Mouse (Mus musculus): ENCODE results near the gene Igfbp7. TPM values are rescaled to one million over a fixed set of nuclear protein-coding genes. Genes with fewer than 3 reads are reported as not detected.

The Igfbp7 gene
- polyA plus RNA-seq, 1 experiment from 2014 or later, result 107 TPM

DNA sequence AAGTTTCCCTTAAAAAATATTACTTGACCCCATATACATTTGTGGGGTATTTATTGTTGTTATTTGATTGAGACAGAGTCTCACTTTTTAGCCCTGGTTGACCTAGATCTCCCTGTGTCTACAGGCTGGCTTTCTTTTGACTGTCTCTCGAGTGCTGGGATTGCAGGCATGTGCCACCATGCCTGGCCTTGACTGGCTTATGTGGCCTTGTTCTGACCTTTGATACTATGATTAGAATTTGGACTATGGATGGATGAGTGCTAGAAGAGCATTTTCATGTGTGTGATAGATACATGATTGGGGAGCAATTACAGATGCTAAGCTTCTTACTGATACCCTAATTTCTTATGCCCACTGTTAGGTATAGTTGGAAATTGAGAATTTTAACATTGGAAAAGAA is 82.9 kb downstream of the Igfbp7 start:
- H3K9me3 ChIP-seq (replicated peaks), result no peaks in the 10 kb centered on the region
- 78% methylated on average over 1 of the region's 1 CpGs for WGBS

DNA sequence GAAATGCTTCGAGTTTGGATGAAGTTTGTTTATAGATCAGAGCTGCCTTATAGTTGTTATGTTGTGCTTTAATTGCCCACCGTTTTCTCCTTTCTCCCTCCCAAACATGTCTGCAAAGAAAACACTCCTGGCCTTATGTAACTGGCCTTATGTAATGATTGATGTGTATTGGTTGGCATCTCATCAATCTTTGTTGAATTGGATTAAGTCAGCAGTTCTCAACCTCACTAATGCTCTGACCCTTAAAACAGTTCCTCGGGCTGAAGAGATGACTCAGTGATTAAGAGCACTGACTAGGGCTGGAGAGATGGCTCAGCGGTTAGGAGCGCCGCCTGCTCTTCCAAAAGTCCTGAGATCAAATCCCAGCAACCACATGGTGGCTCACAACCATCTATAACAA is 92.9 kb downstream of the Igfbp7 start:
- H3K9me3 ChIP-seq (replicated peaks), result no peaks in the 10 kb centered on the region
- peaks cover 48% of the 10 kb centered on the region for H3K36me3 ChIP-seq
- no peak overlapping the region for H3K4me3 ChIP-seq (replicated peaks)
- H3K9ac ChIP-seq, result no peak overlapping the region
- H3K4me2 ChIP-seq (replicated peaks), result no peak overlapping the region
- 92% methylated on average over 6 of the region's 6 CpGs for WGBS
- ATAC-seq (ENCODE audit: insufficient number of reproducible peaks, low FRiP score, low TSS enrichment, low read depth), result no peak
- H3K4me1 ChIP-seq, result peaks cover 6% of the 10 kb centered on the region; the same call in 1 of the 2 replicates
- H3K27ac ChIP-seq (replicated peaks), result no peak overlapping the region
- H3K27me3 ChIP-seq, result no peaks in the 10 kb centered on the region

More for the DNA sequence above, 82.9 kb downstream of the Igfbp7 start:
- Histone ChIP-seq H3K4me1 (no peaks in the 10 kb centered on the region), H3K27me3 (no peaks in the 10 kb centered on the region), H3K4me2 (replicated peaks) (no peak overlapping the region), H3K9ac (no peak overlapping the region), H3K4me3 (replicated peaks) (no peak overlapping the region), H3K36me3 (peaks cover 86% of the 10 kb centered on the region), H3K27ac (replicated peaks) (no peak overlapping the region)
- no peak for ATAC-seq (ENCODE audit: insufficient number of reproducible peaks, low FRiP score, low TSS enrichment, low read depth)

DNA sequence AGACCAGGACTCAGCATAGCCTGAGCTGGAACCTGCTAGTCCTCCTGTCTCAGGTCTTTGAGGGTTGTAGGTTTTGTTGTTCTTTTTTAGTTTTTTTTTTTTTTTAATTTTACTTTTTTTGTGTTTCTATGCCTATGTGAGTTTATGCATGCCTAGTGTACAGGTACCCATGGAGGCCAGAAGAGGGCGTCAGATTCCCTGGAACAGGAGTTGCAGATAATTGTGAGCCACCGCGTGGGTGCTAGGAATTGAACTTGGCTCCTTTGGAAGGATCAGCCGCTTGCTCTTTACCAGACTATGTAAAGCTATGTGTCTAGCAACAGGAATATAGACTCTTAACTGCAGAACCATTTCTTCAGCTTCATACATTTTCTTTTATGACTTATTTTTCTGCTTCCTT is 93.6 kb downstream of the Igfbp7 start:
- peaks cover 44% of the 10 kb centered on the region for H3K36me3 ChIP-seq
- no peak overlapping the region for H3K27ac ChIP-seq (replicated peaks)
- H3K4me3 ChIP-seq (replicated peaks), result no peak overlapping the region
- WGBS, result 91% methylated on average over 4 of the region's 4 CpGs
- ATAC-seq (ENCODE audit: insufficient number of reproducible peaks, low FRiP score, low TSS enrichment, low read depth), result no peak
- H3K4me2 ChIP-seq (replicated peaks), result no peak overlapping the region
- H3K9ac ChIP-seq, result no peak overlapping the region
- no peaks in the 10 kb centered on the region for H3K9me3 ChIP-seq (replicated peaks)
- H3K4me1 ChIP-seq, result peaks cover 8% of the 10 kb centered on the region; the same call in 1 of the 2 replicates
- no peaks in the 10 kb centered on the region for H3K27me3 ChIP-seq

DNA sequence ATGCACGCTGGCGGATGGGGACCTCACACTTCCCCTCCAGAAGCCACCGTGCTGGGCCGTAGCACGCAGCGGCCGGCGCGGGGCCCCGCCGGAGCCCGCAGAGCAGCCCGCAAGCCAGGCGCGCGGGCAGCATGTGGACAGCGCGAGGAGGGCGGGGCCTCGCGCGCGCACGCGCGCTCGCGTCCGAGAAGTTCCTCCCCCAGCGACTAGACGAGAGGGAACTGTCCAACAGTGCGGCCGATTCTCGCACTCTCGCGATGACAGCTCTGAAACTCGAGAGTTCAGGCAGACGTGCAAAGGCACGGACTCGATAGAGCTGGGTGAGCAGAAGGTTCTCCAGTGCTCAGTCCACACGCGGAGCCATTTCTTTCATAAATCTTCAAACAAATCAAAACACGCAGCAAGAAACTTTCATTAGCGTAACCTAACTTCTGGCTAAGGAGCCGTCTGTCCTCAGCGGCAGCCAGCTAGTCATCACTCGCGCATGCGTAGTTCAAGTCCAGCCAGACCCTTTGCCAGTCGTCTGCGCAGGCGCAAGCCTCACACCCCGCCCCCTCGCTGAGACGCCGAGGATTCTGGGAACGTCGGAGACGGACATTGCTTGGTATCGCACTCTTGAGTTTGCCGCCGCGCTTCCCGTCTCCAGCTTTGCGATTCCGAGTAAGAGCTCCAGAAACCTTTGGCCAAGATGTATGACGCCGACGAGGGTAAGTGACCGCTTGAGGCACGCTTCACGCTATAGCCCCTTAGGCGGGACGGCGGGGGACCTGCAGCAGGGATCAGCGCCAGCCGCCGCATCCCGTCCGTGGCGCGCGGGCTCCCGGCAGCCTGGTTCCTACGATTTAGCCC is 97.7 kb downstream of the Igfbp7 start, which contains the start of the genes Noa1 and Polr2b:
Noa1 (minus strand) TSS at position 161 of the 849 bp plus-strand sequence.
Polr2b (plus strand) TSS at position 224 of the 849 bp plus-strand sequence.
- peak within 1 kb of the TSS; percentile 97 for H3K27ac ChIP-seq (replicated peaks)
- under 1% methylated on average over 85 of the region's 85 CpGs for WGBS
- H3K9ac ChIP-seq, result peak within 1 kb of the TSS; percentile 83
- H3K4me3 ChIP-seq (replicated peaks), result peak within 1 kb of the TSS; percentile 79
- H3K4me1 ChIP-seq, result peaks cover 22% of the 10 kb centered on the region
- H3K27me3 ChIP-seq, result no peaks in the 10 kb centered on the region
- H3K9me3 ChIP-seq (replicated peaks), result no peaks in the 10 kb centered on the region
- ATAC-seq (ENCODE audit: insufficient number of reproducible peaks, low FRiP score, low TSS enrichment, low read depth), result peak; percentile 96
- peaks cover 31% of the 10 kb centered on the region for H3K36me3 ChIP-seq
- H3K4me2 ChIP-seq (replicated peaks), result peak within 1 kb of the TSS; percentile 99

DNA sequence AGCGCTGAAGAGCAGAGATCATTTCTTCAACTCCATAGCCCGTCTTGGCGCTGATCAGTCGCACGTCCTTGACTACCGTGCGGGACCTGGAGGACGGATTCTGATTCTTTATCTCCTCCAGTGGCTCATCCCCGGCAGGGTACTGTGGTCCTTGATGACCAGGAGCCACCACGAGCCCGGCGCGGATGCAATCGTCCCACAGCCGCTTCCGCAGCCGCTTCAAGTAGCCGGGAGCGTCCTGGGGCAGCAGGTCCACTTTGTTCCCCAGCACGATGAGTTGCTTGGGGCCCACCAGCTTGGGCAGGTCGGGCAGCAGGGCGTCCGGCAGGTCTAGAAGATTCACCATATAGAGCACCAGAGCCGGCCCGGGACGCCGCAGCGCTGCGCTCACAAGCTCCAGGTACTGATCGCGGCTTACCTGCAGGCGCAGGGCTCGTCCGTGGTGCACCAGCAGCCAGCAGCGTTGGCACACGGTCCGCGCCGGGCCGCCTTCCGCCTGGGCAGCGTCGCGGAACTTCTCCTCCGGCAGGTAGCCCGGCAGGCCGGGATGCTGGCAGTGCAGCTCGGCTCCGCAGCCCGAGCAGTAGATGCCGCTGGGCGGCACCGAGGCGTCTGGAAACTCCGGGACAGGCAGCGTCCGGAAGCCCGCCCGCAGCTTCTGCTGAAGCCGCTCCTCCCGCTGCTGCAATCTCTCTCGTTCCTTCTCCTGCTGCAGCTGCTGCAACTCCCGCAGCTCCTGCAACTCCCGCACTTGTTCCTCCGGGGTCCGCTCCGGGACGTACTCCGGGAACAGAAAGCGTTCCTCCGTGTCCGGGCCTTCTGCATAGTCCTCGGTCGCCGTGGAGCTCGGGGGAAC is 98.6 kb downstream of the Igfbp7 start:
- WGBS, result under 1% methylated on average over 76 of the region's 76 CpGs
- peak overlapping the region; percentile 69 for H3K9ac ChIP-seq

DNA sequence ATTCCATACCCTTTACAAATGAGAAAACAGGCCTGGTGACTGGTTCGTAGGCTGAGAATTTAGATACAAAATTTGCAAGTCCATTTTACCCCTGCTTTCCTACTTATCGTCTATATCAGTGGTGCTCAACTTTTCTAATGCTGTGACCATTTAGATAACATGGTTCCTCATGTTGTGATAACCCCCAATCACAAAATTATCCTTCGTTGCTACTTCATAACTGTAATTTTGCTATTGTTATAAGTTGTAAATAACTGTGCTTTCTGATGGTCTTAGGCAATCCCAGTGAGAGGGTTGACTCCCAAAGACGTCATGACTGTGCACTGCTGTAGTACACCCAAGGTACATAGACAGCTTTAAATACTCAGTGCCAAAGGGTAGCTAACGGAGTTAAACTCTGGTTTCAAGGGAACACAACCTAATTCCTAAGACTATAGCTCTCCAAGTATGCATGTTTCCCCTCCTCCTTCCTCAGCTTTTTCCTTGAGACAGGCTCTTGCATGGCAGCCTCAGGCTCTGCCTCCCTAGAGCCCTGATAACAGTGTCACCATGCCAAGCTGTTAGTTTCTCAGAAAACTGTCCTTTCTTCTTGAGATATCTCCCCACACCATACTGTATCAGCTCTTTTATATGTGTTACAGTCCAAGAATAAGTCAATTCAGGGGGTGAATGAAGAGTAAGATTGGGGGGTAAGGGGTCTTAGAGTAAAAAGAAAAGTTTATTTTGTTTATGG is 99.9 kb downstream of the Igfbp7 start:
- Histone ChIP-seq H3K27ac (replicated peaks) (no peak overlapping the region), H3K4me1 (peaks cover 22% of the 10 kb centered on the region), H3K4me2 (replicated peaks) (peak overlapping the region; percentile 99), H3K36me3 (peaks cover 25% of the 10 kb centered on the region), H3K4me3 (replicated peaks) (peak overlapping the region; percentile 79), H3K9ac (no peak overlapping the region), H3K27me3 (no peaks in the 10 kb centered on the region), H3K9me3 (replicated peaks) (no peaks in the 10 kb centered on the region)
- ATAC-seq (ENCODE audit: insufficient number of reproducible peaks, low FRiP score, low TSS enrichment, low read depth), result no peak
- 76% methylated on average over 5 of the region's 5 CpGs for WGBS

More for the DNA sequence above, 98.6 kb downstream of the Igfbp7 start:
- Histone ChIP-seq H3K27ac (replicated peaks) (peak overlapping the region; percentile 97; the same call in 1 of the 2 replicates), H3K27me3 (no peaks in the 10 kb centered on the region), H3K4me1 (peaks cover 22% of the 10 kb centered on the region), H3K4me2 (replicated peaks) (peak overlapping the region; percentile 99), H3K9me3 (replicated peaks) (no peaks in the 10 kb centered on the region), H3K4me3 (replicated peaks) (peak overlapping the region; percentile 79), H3K36me3 (peaks cover 23% of the 10 kb centered on the region)
- no peak; the same call in 1 of the 2 replicates for ATAC-seq (ENCODE audit: insufficient number of reproducible peaks, low FRiP score, low TSS enrichment, low read depth)

DNA sequence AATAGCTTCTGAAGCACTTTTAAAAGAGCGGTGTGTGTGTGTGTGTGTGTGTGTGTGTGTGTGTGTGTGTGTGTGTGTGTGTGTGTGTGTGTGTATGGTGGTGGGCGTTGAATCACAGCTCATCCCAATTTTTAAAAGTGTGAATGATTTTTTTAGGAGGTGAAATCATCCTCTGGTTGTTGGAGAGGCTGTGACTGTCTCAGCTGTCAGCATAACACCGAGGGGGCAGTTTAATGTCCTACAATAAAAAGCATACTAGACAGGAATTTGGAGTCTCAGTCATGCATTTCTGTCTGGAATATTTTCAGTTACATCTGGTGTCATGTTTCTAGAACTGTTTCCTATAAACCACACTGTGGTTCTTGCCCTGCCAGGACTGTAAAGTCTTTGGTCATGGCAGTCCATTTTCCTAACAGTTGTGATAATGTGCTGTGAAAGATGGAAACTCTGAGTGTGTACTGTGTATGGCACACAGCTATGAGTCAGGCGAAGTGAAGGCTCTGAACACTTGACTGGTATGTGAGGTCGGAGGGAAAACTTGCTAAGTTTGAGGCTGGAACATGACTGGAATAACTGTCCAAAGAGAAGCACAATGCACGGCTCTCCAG is 106.4 kb downstream of the Igfbp7 start:
- 71% methylated on average over 6 of the region's 6 CpGs for WGBS
- Histone ChIP-seq H3K9ac (no peak overlapping the region), H3K27me3 (no peaks in the 10 kb centered on the region), H3K4me2 (replicated peaks) (no peak overlapping the region), H3K4me3 (replicated peaks) (no peak overlapping the region), H3K4me1 (no peaks in the 10 kb centered on the region), H3K9me3 (replicated peaks) (no peaks in the 10 kb centered on the region), H3K27ac (replicated peaks) (no peak overlapping the region), H3K36me3 (peaks cover 43% of the 10 kb centered on the region)
- ATAC-seq (ENCODE audit: insufficient number of reproducible peaks, low FRiP score, low TSS enrichment, low read depth), result peak; percentile 47; the same call in 1 of the 2 replicates

DNA sequence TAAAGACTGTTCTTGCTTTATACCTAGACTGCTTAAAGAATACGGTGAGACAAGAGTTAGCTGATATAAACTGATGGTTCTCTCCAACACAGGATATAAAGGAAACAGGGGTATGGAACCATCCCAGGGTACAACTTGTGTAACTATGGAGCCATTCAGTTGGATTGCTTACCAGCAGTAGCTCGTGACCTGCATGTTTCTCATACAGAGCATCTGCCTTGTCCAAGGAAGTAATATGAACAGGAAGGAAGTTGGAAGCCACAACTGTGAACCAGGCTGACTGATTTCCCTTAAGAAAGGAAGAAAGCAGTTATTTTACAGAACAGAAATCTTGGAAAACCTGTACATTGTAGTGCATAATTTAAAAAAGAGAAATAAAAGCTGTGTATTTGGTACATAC is 108.4 kb downstream of the Igfbp7 start:
- Histone ChIP-seq H3K4me2 (replicated peaks) (no peak overlapping the region), H3K4me1 (no peaks in the 10 kb centered on the region), H3K27ac (replicated peaks) (no peak overlapping the region), H3K4me3 (replicated peaks) (no peak overlapping the region), H3K27me3 (no peaks in the 10 kb centered on the region), H3K36me3 (peaks cover 46% of the 10 kb centered on the region), H3K9ac (no peak overlapping the region), H3K9me3 (replicated peaks) (no peaks in the 10 kb centered on the region)
- 85% methylated on average over 2 of the region's 2 CpGs for WGBS
- ATAC-seq (ENCODE audit: insufficient number of reproducible peaks, low FRiP score, low TSS enrichment, low read depth), result no peak

Measured in embryonic facial prominence, embryonic 15.5 days (tissue).